Mouse (Mus musculus): ENCODE measurements around the gene Mrps5. TPM values are rescaled to one million over a fixed set of nuclear protein-coding genes. Genes with fewer than 3 reads are reported as not detected.
"Not testable (repeated sequence)": the region's sequence is repeated elsewhere in the genome, so short reads cannot be mapped to it uniquely, and the experiment has no call there.

Gene Mrps5
- total RNA-seq (2015; ENCODE audit: low replicate concordance) (2.9 and 20.5 TPM in 2 replicates), total RNA-seq (2017; ENCODE audit: low replicate concordance) (6.7 and 17.8 TPM in 2 replicates)

- peak; percentile 86 for ATAC-seq (replicated peaks; ENCODE audit: low FRiP score, poor library complexity, severe bottlenecking)
These were observed at the start of gene Mrps5, which contains the start of gene Zfp661 for GRCm38 (mm10) chr2:127586694-127587513. Gene Mrps5, plus strand, starts transcription at chr2:127587222. Gene Zfp661, minus strand, starts transcription at chr2:127587094.

DNA sequence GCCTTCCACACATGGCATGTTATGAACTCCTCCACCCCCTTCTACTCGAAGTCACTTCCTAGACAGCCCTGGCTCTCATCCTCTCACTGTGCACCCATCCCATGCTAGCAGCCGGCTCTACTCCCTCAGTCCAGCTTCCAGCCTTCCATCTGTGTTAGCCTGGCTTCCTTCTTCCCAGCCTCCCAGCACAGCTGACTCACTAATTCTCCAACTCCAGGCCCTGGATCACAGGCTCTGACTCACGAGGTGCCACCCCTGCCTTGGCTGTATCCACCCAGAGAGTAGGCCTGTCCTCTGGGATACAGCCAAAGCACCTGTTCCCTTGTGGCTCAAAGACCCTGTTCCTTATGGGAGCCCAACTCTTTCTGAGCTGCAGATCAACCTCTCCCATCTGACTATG, 49.5 kb upstream of the Mrps5 start:
- no peak for ATAC-seq (replicated peaks; ENCODE audit: low FRiP score, poor library complexity, severe bottlenecking)

- ATAC-seq (replicated peaks; ENCODE audit: low FRiP score, poor library complexity, severe bottlenecking) = no peak
These were observed 47.5 kb upstream of the Mrps5 start for GRCm38 (mm10) chr2:127539494-127539893.

DNA sequence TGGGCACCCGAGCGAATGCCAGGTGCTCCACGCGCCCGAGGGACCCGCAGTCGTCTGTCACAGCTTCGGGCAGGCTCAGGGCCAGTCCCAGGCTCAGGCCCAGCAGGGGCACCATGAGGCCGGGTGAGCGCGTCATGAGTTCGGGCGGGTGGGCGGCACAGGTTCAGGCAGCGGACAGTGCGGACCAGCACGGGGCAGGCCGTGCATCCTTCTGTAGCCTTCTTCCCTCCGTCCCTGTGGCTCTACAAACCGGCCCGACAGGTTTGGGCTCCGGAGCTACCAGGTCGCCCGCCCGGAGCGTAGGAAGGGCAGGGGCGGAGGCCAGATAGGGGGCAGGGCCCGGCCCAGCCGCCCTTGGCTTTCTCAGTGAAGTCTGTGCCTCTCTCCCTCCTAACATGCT, 45.8 kb upstream of the Mrps5 start, which contains the start of gene Prom2:
TSS of gene Prom2 (minus strand) at position 283 of the 400 bp plus-strand sequence.
- ATAC-seq (replicated peaks; ENCODE audit: low FRiP score, poor library complexity, severe bottlenecking) = no peak

DNA sequence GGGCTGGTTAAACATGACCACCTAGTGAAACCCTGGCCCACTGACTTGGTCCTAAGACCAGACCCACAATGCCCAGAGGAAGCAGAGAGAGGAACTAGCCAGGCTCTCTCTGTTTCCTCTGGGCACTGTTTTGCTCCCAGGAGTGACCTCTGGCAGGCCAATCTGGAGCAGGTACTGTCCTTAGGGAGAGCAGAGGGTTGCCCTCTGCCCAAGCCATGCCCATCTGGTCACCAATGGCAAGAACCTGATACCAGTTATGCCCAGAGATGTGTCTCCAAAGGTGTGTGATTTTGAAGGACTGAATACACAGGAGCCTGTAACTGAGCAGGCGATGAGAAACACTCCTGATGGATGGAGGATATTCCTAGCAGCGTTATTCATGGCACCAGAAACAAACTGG, 45.3 kb upstream of the Mrps5 start:
- ATAC-seq (replicated peaks; ENCODE audit: low FRiP score, poor library complexity, severe bottlenecking) = no peak

GRCm38 (mm10) chr2:127548342-127549074, 38.5 kb upstream of the Mrps5 start:
- peak; percentile 83 for ATAC-seq (replicated peaks; ENCODE audit: low FRiP score, poor library complexity, severe bottlenecking)

DNA sequence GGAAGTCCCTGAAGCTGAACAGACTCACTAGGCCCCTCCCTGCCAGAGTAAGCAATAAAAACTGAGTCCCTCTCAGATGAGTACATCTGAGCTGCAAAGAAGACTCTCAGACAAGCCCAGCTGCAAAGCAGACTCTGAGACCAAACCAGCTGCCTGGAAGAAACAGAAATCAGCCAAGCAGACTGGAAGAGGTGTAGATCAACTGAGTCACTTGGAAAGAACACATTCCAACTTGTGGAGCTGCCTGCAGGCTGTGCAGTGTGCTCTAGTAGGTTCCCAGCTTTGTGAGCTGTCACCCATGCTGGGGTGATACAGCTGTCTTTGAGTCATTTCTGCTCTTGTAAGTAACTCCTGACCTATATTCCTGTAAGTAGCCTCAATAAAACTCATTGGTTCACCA, 37.3 kb upstream of the Mrps5 start:
- no peak for ATAC-seq (replicated peaks; ENCODE audit: low FRiP score, poor library complexity, severe bottlenecking)

- ATAC-seq (replicated peaks; ENCODE audit: low FRiP score, poor library complexity, severe bottlenecking) = no peak
These were observed 36.6 kb upstream of the Mrps5 start for GRCm38 (mm10) chr2:127550446-127550845.

DNA sequence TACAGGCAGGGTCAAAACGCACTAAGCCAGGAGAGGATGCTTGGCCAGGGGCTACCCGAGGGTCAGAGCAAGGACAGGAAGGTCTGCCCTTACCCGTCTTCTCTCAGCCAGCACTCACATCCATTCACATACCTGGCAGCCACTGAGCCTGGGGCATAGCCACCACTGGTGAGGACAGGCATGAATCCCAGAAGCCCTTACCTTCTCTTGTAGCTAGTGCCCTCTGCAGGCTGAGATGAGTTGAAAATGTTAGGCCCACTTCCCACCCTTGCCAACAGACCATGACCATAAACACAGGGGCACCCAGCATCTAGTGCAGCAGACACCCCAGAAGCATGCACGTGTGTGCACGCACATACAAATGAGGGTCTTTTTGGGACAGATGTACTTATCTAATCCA, 35.9 kb upstream of the Mrps5 start:
- ATAC-seq (replicated peaks; ENCODE audit: low FRiP score, poor library complexity, severe bottlenecking) = no peak

DNA sequence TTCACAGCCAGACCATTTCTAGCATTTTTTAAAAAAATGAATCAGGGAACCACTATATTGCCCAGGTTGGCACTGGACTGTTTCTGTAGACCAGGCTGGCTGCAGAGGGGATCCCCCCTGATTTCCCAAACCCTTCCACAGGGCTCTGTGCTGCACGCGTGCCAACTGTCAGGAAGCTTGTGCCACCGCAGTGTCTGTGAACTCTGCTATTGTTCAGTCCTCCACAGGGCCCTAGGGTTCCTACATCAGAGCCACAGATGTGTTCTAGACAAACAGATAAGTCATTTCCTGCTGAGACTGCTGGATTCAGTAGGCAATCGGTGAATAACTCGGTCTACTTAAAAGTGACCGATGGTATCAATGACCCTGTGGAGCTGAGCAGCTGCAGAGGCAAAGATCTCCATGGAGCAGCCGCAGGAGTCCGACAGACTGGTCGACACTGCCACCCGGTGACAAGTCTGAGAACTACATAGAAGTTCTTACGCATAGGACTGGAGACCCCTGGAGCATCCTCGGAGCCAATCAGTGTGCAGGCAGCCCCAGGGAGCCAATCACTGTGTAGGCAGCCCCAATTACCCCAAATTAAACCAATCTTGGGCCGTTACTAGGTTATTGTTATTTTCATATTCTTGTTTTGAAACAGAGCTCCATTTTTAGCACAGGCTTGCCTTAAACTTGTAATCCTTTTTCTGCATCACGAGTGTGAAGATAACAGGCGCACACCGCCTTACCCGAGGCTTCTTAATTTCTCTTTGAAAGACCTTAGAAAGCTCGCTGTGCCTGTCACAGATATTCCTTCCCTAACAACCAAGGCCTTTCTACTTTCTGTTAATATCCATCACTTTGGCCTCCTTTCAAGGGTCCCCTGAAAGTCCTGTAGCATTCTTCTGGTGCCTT, 27.7 kb upstream of the Mrps5 start:
- ATAC-seq (replicated peaks; ENCODE audit: low FRiP score, poor library complexity, severe bottlenecking) = no peak

GRCm38 (mm10) chr2:127573322-127573721, 13.7 kb upstream of the Mrps5 start:
- no peak for ATAC-seq (replicated peaks; ENCODE audit: low FRiP score, poor library complexity, severe bottlenecking)

DNA sequence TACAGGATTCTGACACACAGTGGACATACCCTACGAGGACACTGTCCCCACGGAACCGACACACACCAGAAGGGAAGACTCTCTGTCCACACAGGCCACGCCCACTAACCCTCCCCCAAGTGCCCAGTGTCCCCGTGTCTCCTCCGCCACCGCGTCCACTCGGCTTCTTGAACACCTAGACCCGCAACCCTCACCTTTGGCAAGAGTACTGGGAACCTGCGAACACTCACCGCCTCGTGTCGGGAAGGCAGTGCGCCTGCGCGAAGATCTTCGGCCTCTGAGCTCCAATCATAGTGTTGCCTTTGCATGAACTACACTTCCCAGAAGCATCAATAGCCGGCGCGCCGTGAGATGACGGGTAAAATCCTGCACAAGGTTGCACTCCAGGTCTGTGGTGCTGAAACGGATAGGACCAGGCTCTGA, 2.6 kb upstream of the Mrps5 start:
- peak; percentile 69 for ATAC-seq (replicated peaks; ENCODE audit: low FRiP score, poor library complexity, severe bottlenecking)

GRCm38 (mm10) chr2:127587514-127587844, 457 bp downstream of the Mrps5 start:
- ATAC-seq (replicated peaks; ENCODE audit: low FRiP score, poor library complexity, severe bottlenecking) = peak; percentile 28

GRCm38 (mm10) chr2:127588897-127589296, 1.9 kb downstream of the Mrps5 start:
- ATAC-seq (replicated peaks; ENCODE audit: low FRiP score, poor library complexity, severe bottlenecking) = no peak

- no peak for ATAC-seq (replicated peaks; ENCODE audit: low FRiP score, poor library complexity, severe bottlenecking)
These were observed 3.2 kb downstream of the Mrps5 start for GRCm38 (mm10) chr2:127590204-127590603.

GRCm38 (mm10) chr2:127590840-127591239, 3.8 kb downstream of the Mrps5 start:
- no peak for ATAC-seq (replicated peaks; ENCODE audit: low FRiP score, poor library complexity, severe bottlenecking)

- ATAC-seq (replicated peaks; ENCODE audit: low FRiP score, poor library complexity, severe bottlenecking) = not testable (repeated sequence)
These were observed 16.4 kb downstream of the Mrps5 start for GRCm38 (mm10) chr2:127603383-127603782.

DNA sequence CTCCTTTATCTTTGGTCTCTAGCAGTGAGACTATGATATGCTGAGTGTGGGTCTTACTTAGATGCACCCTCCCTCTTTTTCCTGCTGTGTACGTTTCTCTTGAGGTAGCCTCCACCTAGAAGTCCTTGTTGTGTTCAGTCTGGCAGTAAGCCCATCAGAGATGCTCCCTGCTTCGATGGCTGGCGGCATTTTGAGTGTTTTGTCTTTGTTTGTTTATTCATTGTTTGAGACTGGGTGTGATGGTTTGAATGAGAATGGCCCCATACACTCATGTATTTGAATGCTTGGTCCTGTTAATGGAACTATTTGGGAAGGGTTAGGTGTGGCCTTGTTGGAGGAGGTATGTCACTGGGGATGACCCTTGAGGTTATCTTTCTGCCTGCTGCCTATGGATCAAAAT, 18.2 kb downstream of the Mrps5 start:
- ATAC-seq (replicated peaks; ENCODE audit: low FRiP score, poor library complexity, severe bottlenecking) = no peak

DNA sequence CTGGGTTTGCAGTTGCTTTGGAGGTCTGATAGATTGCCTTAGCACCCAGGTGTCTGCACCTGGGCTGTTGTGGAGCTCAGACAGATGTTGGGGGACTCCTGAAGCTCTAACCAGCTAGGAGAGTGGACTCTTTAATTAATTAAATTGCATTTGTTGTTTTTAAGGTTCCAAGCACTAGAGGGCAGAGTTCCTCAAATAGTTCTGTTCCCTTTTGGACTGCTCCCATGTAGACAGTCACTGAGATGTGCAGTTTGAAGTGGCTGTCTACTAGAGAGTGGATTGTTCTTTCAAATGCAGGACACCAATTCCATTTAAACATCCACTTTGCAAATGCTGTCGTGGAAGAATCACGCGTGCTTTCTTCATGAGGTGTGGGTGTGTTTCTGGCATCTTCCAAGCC, 21.2 kb downstream of the Mrps5 start:
- no peak for ATAC-seq (replicated peaks; ENCODE audit: low FRiP score, poor library complexity, severe bottlenecking)

DNA sequence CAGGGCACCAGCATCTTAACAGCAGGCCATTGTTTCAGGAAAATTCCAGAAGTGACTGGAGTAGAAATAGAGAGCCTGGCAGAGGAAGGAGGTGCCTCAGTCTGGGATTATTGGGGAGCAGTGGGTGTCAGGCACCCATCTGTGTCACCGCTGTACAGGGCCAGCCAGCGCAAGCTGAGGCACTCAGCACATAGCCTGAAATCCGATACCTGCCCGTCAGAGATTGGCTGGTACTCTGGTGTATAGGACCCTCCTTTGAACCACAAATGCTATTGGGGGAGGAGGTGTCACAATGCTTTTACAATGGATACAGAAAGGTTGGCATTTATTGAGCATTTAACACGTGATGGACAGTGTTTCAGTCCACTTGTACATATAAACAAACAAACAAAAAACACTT, 22.0 kb downstream of the Mrps5 start:
- ATAC-seq (replicated peaks; ENCODE audit: low FRiP score, poor library complexity, severe bottlenecking) = no peak

Measured in erythroid progenitor cell, adult 5-6 weeks (primary cell).